Mouse (Mus musculus) stomach, embryonic 16.5 days (tissue): ENCODE data around the gene Enox1. TPM values are rescaled to one million over a fixed set of nuclear protein-coding genes. Genes with fewer than 3 reads are reported as not detected.

Experiments
- polyA plus RNA-seq: library from polyadenylated mRNA; unstranded; fragments of >200 nt; fragmentation: Nextera tagmentation; extraction: Ambion mirVana; gene quantifications from 2 replicates; pipeline ENCODE4 v1.2.1, GENCODE M21; 2015

Enox1 gene
- polyA plus RNA-seq, 1 experiment from 2014 or later, result 6.6 TPM

Other genes starting within 250 kb of the Enox1 start
- 3.9 and 5.2 TPM in 2 replicates for gene Ccdc122, start 120.0 kb upstream of the Enox1 start, polyA plus RNA-seq
- gene Lacc1, start 119.9 kb upstream of the Enox1 start, polyA plus RNA-seq, result 7.4 and 8.3 TPM in 2 replicates